Mouse (Mus musculus) fat pad, adult 2 months (tissue): Measurements from ENCODE around the gene 4930539E08Rik.

ENCODE experiments used
- DNase-seq: peaks from one replicate; pipeline ENCODE4 v3.0.0-alpha.2; 2011; ENCODE audit warnings: low read depth, low spot score; ENCODE audit errors: extremely low read depth

Gene 4930539E08Rik

DNA sequence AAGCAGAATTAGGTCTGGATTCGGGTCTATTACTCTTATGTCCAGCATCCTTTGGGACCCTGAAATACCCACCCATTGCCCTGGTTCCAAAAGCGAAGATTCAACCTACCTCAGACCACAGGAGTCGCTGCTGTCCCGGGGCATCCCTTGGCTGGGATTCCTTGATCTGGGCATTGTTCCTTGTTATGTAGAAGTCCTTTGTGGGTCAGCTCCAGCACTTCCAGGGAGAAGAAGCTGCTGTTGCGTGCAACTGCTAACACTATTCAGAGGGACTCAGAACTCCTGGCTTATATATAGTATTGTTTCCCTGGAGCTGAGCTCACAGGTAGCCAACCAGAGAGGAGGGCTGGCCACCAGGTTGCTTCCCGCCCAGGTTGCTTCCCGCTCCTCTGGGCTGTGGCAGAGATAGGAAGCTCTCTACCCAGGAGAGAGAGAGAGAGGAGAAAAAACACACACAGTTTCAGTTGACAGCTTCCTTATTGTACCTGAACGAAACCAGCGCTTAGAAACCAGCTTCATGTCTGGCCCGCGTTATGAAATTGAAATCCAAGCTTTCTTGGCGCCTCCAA lies at the start of gene 4930539E08Rik:
Gene 4930539E08Rik (minus strand): TSS at position 265 of the 569 bp plus-strand sequence.
- DNase-seq, result no peak

GRCm38 (mm10) chr17:28961596-28961995 lies 46.5 kb upstream of the 4930539E08Rik start:
- no peak for DNase-seq

- DNase-seq, result no peak
Measured at GRCm38 (mm10) chr17:28960597-28960996, 45.5 kb upstream of the 4930539E08Rik start.

GRCm38 (mm10) chr17:28954416-28954815 lies 39.3 kb upstream of the 4930539E08Rik start:
- DNase-seq, result no peak

DNA sequence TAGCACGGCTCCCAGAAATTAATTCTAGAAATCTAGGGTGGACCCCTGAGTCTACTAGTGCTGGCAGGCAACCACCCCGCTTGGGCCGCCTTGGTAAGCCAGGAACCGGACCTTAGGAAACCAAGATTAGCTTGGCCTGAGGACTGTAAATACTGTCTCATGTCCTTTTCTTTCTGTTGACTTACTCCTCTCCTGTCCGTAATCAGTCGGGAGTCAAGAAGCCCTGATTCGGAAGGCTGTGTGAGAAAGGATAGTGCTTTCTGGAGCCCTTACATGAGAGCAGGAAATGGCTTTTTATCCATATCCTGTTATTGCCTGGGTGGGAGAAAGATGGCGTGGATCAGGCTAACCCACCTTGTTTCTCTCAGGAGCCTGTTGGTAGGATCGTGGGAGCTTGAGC lies 38.1 kb upstream of the 4930539E08Rik start:
- DNase-seq, result no peak

GRCm38 (mm10) chr17:28951831-28952799 lies 37.0 kb upstream of the 4930539E08Rik start, which contains the start of gene Kctd20:
Gene Kctd20 (plus strand): TSS chr17:28951950.
- no peak for DNase-seq

DNA sequence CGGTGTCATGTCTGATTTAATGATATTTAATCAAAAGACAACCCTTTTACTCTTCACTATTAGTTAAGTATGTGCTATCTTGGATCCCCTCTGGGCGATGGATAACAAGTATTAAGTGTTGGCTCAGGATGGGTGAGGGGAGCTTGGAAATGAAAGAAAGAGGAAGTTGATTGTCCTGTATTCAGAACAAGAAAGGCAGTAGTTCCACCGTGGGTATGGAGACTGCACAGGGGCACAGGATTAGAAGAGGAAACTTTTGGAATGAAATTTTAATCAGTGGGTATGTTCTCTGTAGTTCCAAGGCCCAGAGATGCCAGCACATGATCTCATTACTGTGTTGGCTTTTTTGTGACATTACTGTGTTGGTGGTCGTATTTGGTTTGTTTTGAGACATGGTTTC lies 35.6 kb upstream of the 4930539E08Rik start:
- DNase-seq, result no peak

- peak; percentile 42 for DNase-seq
Measured at GRCm38 (mm10) chr17:28948661-28949060, 33.5 kb upstream of the 4930539E08Rik start.

GRCm38 (mm10) chr17:28947011-28947939 lies 32.2 kb upstream of the 4930539E08Rik start:
- no peak for DNase-seq

GRCm38 (mm10) chr17:28944481-28944880 lies 29.4 kb upstream of the 4930539E08Rik start:
- no peak for DNase-seq

DNA sequence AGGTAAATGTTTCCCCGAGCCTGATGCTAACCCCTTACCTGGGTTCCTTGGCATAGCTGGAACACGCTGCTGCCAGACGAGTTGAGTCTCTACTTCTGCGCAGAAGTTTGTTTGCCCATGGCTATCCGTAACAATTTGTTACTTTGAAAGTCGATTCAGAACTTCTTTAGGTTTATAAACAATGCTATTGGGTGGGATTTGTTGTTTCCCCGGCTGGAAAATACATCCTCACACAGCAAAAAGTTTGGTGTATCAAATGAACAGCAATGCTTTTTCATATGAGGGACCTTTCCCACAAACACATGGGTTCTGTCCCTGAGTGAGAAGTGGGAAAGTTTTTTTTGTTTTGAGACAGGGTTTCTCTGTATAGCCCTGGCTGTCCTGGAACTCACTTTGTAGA lies 28.6 kb upstream of the 4930539E08Rik start, which contains the start of gene Pxt1:
Gene Pxt1 (minus strand): TSS at position 101 of the 400 bp plus-strand sequence.
- no peak for DNase-seq

DNA sequence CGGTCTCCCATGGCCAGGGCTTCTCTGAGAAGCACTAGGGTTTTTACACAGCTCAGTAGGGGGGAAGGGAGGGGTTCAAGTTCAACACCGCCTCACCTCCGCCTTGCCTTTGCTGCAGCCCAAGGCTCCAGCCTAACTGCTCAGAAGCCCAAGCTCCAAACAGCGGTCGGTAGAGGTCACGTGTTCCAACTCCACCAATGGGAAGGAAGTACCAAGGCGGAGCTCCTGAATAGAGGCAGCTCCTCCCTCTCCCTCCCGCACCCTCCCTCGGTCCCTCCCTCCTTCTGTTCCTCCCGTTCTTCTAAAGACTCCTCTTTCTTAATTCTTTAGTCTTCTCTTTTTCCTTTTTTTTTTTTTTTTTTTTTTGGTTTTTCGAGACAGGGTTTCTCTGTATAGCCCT lies 27.0 kb upstream of the 4930539E08Rik start:
- no peak for DNase-seq

GRCm38 (mm10) chr17:28940776-28941555 lies 25.8 kb upstream of the 4930539E08Rik start:
- no peak for DNase-seq

DNA sequence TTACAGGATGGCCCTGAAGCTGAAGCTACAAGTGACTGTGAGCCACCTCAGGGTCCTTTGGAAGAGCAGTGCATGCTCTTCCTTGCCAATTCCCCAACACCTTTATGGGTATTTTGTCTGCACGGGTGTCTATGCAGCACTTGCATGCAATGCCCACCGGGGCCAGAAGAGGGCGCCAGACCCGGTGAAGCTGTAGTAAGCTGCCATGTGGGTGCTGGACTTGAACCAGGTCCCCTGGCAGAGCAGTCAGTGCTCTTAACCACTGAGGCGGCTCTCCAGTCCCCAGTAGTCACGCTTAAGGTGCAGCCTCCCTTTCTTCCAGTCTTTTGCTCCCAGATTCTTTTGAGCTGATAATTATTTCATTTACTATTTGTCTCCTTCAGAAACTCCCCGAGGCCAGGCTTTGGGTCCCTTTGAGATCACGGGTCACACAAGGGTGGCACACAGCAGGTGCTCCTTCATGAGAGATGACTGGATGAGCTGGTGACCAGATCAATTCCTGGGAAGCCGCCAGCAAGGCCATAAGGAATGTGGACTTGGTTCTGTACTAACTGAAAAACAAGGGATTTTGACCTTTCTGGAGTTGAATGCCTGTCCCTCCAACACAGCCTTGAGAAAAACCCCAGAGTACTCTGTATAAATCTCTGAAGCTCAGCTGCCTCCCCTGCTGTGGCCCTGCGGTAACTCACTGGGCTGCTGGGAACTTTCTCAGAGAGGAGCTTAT lies 21.7 kb upstream of the 4930539E08Rik start:
- DNase-seq, result no peak

DNA sequence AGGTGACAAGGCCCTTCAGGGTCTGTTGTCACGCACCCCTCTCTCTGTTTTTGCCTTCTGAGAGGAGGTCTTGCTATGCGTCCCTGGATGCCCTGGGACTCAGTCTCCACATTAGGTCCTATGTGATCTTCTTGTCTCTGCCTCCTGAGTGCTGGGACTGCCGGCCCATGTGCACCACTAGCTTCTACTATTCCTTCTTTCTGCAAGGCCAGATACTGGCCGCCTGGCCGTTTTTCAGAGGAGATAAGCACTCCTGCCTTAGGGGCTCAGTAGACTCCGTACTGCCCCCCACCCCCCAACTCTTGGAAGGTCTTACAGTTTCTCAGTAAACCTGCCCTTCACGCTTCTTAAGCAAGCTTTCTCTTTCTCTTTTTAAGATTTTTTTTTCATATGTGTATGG lies 21.0 kb upstream of the 4930539E08Rik start:
- no peak for DNase-seq

- no peak for DNase-seq
Measured at GRCm38 (mm10) chr17:28934120-28934916, 19.2 kb upstream of the 4930539E08Rik start.

- DNase-seq, result no peak
Measured at GRCm38 (mm10) chr17:28932274-28932673, 17.1 kb upstream of the 4930539E08Rik start.

DNA sequence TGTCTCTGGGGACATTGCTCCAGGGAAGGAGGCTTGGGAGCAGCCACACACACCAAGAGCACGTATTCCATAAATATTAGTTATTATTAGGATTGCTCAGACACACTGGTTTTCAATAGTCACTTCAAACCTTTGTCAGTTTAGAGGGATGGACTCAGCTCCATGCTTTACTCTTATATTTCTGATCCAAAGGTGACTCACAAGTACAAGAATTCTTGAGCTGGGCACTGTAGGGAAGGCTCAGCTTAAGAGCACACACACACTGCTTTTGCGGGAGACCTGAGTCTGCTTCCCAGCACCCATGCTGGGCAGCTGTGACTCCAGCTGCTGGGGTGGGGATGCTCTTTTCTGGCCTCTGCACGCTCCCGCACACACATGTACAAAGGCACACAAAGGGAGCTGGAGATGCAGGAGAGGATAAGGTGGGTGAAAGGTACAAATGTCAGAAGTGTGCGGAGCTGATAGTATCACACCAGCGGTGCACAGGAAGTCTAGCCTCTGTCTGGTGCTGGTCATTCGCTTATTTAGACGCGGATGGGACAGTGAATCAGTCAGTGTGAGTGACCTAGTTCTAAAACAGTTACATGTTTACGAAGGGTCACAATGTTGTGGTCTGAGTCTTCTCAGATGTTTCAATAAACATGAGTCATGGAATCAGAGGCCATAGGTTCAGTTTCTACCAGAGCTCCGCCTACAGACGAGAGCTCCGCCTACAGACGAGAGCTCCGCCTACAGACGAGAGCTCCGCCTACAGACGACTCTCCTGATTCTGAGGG lies 16.5 kb upstream of the 4930539E08Rik start:
- no peak for DNase-seq
